Mouse (Mus musculus) retina, postnatal 1 day (tissue): ENCODE results near the gene Itga5.

Experiments used
- DNase-seq: peaks from one replicate; pipeline ENCODE4 v3.0.0-alpha.2; 2012

Gene Itga5

DNA sequence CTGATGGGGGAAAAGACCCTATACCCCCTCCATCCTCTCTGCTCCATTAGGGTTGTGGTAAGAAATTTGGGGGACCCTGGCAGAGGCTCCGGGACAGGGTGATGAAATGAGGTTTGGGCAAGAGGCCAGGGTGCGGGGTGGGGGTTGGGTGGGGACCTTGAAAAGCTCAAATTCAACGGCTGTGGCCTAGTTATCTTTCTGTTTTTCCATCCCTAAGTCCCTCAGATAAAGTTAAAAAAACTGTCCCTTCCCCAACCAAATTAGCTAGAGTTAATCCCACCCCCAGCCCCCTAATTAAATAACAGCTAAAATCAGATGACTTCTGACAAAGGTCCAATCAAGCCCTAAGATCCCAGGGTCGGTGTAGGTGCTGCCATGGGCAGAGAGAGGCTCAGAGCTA, 1.8 kb downstream of the Itga5 start:
- no peak for DNase-seq

DNA sequence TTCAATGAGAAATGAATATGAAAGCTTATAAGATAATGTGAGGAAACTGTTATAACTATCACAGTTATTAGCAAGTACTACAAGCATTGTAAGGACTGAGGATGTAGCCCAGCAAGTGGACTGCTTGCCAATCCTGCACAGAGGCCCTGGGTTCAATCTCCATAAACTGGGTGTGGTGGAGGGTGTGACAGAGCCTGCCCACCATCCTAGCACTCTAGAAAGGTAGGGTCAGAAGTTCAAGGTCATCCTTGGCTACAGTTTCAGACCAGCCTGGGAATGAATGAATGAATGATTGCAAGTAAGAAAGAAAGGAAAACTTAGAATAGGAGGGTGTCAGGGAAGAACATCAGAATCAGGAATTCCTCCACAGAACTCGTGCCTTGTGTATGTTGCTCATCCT, 2.8 kb downstream of the Itga5 start:
- DNase-seq = no peak

DNA sequence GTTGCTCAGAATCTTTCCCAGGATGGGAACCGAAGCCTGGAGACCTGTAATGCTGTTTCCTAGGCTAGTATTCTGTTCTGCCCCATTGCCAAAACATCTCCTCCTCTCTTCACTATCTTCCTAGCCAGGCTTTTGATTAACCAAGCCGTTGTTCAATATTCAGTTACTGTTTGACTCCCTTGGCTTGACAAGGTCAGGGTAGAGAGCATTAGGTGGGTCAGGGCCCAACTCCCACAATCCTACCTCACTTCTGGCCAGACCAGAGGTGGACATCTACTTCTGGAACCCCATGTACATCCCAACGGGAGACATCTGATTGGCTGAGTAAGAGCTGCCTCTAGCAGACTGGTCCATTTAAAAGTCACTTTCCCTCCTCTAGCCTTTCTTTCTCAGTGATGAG, 3.6 kb downstream of the Itga5 start:
- DNase-seq = no peak

DNA sequence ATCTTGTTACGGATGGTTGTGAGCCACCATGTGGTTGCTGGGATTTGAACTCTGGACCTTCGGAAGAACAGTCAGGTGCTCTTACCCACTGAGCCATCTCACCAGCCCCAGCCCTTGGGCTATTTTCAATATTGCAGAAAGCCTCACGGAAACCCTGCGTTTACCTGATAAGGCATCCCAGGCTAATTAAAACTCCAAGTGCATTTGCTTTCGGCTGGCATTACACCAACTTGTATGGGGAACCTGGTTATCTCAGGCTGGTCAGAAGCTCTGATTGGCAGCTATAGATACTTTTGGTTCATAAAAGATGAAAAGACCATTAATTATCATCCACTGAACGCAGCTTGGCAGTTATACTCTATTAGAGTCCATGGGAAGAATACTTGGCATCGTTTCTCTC, 4.2 kb downstream of the Itga5 start:
- no peak for DNase-seq

DNA sequence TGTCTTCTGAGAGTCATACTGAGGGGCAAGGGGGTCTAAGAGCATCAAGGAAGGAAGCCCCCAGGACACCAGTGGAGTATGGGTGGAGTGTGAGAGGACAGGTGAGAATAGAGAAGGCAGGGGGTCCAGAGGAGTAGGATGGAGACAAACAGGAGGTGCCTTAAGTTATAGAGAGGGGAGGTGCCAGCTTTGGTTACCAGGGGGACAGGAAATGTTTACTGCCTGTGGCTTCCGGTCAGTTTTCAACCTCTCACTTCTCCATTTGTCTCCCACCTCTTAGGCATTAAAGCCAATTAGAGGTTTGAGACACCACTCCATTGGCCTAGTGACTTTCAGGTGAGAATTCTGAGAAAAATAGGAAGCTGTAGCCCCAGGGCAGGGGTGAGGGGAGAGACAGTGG, 5.3 kb downstream of the Itga5 start:
- DNase-seq = no peak

DNA sequence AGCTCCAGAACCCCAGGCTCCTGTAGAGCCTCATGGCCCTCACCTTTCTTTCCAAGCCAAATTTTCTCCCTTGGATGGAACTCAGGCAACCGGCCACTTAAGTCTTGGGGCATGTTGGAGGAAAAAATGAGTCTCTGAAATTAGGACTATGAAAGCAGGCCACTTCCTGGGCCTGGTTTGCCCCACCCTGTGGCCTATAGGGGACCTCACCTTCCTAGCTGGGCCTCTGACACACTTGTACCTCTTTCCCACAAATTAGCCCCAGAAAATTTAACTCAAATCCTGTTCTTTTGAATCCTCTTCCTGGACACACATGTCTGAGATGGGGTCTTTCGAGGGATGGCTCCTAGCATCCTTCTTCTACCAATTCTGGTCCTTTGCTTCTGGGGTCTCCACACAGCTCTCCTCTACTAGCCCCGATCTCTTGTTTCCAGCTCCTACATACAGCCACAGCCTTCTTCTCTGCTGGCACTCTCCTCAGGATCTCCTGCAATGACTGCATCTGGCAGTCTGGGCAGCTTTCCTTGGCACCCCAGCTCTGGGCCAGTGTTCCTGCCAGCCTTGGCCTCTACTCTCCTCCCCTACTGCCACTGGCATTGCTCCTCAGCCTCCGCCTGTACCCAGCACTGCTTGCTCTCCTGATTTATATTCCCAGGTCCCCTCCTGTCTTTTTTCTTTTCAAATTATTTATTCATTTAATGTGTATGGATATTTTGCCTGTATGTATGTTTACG, 6.5 kb downstream of the Itga5 start:
- no peak for DNase-seq

DNA sequence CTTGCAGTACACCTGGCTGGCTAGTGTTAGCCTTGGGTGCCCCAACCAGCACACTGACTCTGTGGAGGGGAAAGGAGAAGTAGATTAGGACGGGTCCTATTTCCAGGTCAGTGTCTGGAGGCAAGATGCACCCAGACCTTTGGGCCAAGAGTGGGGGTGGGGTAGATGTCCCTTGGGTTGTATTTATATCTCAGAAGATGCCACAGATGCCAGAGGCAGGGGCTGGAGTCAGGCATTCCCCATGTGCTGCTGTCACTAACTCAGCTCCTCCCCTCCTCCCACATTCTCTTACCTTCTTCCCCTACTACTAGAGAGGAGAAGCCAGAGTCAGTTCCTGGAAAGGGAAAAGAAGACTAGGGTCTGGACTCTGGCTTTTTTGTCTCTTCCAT, 7.4 kb downstream of the Itga5 start:
- no peak for DNase-seq

DNA sequence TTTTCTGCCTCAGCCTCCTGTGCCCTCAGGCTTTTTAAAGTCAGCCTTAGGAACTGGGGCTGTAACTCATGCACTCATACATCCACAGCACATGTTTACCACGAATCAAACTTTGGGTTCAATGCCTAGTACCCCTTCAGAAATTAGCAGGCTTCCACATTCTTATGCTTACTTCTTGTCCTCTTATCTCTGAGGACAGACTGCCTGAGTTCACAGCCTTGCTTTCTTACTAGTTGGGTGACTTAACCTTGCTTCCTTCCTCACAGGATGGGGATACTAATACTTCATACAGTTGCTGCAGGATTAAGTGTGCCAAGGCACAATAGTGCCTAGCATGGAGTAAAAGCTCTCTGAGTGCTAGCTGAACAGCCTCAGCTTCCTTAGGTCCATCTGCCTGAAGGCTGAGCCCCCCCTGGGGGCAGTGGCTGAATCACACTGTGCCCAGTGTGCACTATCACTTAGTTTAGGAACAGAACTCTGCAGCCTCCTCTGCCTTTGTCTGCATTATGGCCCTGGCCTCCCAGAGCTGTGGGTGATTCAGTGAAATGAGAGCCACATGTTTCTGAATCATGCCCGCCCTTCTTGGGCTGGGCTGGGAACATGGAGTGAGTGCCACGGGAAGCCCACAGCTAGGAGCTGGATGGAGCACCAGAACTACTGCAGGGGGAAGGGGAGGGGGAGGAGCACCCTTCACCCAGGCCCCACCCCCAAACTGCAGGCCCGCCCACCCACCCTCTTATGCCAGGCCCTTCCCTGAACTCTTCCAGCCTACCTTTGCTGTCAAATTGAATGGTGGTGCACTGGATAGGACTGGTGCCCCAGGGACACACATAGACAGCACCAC, 8.1 kb downstream of the Itga5 start:
- no peak for DNase-seq

DNA sequence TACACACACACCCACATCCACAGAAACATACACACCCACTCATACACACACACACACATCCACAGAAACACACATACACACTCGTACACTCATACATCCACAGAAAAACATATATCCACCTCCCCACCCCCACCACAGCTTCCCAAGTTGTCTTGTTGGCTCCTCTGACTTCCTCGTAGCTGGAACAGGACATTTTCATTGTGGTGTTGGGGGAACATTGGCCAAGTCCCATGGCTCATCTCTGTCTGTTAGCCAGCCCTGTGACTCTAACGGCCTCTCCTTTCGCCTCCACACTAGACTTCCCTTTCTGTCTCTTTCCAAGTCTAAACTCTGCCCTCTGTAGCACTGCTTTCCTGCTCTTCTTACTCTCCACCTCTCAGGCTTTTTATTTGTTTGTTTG, 8.7 kb downstream of the Itga5 start:
- no peak for DNase-seq

DNA sequence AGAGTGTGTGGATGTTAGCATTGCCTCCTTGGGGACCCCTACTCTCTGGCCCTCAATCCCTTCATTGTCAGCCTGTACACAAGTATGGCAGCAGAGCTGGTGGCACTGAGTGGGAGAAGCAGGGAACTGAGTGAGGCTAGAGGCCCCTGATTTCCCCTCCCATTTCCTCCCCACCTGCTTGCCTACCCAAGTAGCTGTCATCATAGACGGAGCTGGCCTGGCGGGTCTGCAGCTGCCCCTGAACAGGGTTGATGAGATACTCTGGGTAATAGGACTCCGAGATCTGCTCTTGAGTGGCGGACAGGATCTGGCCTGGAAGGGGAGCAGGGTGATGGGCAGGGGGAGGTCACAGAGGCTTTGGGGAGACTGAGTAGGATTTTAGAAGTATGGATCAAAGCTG, 10.4 kb downstream of the Itga5 start:
- no peak for DNase-seq

DNA sequence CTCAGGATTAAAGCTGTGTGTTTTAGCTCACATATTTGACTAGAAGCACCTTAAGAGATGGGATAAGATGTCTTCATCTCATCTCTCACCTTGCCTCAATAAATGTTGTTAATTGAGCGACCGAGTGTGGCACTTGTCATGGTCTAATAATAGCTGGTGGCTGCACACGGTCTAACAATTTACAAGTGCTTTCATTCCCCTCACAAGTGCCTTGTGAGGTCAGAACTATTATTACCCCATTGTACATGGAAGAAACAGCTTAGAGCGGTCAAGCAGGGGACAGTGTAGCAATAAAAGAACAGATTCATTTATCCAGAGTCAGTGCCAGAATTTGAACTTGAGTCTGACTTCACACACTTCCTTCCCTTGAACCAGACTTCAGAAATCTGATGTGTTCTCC, 11.1 kb downstream of the Itga5 start:
- DNase-seq = no peak

DNA sequence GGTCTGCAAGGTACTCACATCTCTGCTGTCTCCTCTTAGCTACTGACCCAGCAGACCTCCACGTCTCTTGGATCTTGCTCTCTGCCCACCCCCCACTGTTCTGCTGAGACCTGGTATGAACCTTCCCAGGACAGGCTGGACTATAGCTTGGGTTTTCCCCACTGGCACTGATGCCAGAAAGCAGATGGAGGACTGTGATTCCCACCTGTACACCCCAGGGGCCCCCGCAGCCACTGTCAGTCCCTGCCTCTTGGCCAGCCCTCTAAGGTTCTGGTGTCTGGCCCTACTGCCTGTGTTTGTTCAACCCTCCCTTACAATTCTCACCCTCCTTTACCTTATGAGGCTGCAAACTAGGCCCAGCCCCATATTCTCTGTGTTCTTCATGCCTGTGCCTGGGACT, 11.9 kb downstream of the Itga5 start:
- no peak for DNase-seq

DNA sequence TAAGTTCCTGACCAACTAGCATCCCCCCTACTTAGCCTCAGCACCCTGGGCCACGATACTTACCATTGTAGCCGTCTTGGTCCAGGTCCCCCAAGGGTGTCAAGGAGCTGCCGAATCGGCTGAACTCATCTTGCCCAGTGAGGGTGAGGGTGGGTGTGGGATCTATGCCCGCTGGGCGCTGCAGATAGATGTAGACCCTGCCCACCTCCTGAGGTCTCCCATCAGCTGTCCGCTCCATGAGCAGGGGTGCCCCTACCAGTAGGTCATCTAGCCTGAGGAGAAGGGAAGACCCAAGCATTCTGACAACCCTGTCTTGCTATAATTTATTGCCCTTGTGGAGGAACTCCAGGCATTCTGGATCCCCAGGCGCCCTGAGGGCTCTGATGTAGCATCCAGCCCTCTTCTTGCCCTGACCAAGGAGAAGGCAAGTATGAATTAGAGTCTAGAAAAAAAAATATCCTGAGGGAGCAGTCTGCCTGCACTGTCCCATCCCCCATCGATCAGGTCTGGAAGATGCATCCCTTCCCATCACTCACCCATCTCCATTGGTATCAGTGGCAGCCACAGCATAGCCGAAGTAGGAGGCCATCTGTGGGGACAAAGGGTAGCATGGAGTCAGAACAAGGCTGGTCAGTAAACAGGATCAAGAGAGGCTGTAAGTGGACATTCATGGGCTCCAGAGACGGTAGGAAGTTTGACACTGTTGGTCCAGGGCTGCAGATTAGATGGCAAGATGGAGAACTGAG, 12.9 kb downstream of the Itga5 start:
- DNase-seq = no peak

DNA sequence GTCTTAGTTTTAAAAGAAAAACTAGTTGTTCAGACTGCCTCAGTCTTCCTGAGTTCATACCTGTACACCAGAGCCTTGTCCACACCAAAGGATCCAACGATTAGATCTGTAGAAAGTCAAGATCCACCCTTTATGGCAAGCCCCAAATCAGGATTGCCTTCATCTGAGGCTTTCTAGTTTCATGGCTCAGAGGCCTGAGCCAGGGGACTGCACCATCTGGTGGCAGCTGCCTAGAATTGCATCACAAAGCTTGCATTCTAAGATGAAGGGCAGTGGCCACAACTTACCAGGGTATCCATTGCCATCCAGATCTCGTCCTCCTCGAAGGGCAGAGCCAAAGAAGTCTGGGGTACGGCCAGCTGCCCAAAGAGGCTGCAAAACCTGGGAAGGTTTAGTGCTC, 13.7 kb downstream of the Itga5 start:
- peak; percentile 79 for DNase-seq

DNA sequence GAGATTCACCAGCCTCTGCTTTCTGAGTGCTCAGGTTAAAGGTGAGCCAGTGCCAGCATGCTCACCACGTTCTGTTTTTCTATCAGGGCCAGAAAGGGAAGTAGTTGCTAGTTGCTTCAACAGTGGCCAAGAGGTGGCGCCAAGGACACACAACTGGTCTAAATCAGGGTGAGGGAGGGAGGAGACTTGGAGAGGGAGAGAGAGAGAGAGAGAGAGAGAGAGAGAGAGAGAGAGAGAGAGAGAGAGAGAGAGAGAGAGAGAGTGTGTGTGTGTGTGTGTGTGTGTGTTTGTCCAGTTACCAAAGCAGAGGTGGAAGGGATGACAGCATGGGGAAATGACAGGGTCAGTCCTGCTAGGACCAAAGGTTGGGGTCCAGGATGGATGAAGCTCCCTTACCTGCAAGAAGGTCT, 19.3 kb downstream of the Itga5 start:
- peak; percentile 90 for DNase-seq

DNA sequence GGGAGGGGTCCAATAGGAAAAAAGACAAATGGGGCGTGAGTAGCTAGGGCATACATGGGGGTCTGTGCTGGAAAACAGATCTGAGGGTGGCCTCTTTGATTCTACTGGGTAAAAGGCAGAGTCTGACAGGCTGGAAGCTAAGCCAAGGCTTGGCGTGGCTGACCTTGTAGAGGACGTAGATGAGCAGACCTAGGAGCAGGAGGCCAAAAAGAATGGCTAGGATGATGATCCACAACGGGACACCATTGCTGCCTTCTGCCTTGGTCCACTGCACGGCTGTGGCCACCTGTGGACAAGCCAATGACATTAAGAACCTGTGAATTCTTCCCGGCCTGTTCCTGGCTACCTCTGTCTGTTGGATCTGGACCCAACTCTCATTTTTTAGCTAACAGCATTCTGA, 20.8 kb downstream of the Itga5 start:
- DNase-seq = no peak

DNA sequence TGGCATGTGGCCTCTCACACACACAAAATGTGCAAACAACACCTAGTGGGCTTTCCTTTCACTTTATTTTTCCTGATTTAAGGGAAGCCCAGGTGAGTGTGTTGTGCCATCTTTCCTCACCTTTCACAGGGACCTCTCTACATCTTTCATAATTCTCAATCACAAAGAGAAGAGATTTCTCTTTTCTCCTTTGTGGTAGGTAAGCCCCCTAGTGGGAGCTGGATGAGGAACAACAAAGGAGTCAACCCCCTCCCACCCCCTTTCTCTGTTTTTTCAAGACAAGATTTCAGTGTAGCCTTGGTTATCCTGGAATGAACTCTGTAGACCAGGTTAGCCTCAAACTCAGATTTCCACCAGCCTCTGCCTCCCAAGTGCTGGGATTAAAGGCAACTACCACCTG, 23.0 kb downstream of the Itga5 start:
- DNase-seq = no peak

DNA sequence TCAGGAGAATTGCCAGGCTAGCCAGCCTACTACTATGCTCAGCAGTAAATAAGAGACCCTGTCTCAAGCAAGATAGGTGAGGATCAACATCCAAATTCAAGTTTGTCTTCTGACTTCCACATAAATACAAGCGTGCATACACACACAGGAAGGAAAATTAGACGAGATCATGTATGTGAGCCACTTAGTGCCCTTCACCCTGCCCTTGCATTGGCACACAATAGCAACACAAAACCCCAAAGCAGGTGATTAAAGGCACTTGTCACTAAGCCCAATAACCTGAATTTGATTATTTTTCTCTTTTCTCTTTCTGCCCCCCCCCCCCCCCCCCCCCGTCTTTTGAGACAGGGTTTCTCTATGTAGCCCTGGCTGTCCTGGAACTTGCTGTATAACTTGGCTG, 23.6 kb downstream of the Itga5 start:
- DNase-seq = no peak

DNA sequence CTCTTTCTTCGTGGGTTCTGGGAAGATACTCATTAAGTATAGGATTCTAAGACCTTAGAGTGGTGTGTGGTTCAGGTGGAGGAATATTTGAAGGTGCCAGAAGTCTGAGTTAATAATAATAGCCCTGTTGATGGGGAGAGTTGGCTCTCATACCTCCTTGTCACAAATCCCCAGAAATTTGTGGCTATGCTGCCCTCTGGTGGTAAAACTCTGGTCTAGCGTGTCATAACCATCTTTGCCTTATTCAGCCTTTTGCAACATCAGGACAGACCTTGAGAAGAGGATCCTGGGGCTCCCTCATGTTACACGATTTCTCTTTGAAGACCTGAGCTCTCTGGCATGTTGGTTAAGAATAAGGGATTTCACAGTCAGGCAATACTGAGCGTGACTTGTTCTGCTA, 24.1 kb downstream of the Itga5 start:
- DNase-seq = peak; percentile 93

DNA sequence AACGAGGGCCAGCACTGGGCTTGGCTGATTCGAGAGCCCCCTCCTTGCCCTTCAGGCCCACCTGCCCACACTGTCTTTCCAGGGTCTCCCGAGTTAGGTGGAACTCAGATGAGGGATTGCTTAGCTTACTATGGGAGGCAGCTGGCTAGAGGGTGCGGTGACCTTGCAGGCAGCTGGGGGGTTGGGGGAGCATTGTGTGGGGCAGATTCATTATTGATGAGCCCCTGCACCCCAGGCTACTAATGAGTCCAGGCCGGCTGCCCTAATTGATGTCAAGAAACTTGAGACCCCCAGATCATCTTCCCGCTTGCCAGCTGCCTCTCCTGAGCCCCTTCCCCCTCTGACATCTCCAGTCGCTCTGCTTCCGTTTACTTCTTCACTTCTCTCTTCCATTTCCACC, 25.0 kb downstream of the Itga5 start:
- DNase-seq = peak; percentile 23

DNA sequence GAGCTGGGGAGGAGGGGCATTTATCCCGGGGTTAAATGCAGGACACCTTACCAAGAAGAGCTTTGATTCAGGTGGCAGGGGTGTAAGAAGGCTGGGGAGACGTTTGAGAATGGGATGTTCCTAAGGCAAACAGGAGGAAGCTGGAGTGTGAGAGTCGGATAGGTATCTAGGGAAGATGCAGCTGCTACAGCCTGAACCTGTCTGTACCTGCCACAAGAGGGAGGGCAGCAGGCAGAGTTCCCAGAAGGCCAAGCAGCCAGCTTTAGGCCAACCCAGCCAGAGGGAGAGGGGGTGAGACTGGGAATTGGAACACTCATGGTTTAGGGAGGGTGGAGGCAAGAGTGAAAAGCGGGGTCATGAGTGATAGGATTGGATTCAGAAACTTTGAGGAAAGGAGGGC, 25.8 kb downstream of the Itga5 start:
- peak; percentile 59 for DNase-seq

DNA sequence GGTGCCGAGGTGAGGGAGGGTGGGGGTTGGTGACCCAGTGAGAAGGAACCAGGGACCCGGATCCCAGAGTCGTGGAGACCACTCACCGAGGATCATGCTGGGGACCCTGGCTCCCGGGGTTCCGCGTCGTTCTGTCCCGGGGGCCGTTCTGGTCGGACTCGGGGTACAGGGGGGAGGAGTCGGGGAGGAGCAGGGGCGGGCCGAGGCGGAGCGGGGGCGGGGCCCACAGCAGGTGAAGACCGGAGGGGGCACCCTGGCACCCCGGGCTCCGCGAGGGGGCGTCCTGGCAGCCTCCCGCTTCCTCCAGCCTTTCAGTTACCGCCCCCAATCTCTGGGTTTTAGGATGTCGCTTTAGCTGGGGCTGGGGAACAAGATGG, 26.6 kb downstream of the Itga5 start, which contains the start of gene Zfp385a:
TSS of gene Zfp385a (minus strand) at position 133 of the 377 bp plus-strand sequence.
- DNase-seq = peak; percentile 76

DNA sequence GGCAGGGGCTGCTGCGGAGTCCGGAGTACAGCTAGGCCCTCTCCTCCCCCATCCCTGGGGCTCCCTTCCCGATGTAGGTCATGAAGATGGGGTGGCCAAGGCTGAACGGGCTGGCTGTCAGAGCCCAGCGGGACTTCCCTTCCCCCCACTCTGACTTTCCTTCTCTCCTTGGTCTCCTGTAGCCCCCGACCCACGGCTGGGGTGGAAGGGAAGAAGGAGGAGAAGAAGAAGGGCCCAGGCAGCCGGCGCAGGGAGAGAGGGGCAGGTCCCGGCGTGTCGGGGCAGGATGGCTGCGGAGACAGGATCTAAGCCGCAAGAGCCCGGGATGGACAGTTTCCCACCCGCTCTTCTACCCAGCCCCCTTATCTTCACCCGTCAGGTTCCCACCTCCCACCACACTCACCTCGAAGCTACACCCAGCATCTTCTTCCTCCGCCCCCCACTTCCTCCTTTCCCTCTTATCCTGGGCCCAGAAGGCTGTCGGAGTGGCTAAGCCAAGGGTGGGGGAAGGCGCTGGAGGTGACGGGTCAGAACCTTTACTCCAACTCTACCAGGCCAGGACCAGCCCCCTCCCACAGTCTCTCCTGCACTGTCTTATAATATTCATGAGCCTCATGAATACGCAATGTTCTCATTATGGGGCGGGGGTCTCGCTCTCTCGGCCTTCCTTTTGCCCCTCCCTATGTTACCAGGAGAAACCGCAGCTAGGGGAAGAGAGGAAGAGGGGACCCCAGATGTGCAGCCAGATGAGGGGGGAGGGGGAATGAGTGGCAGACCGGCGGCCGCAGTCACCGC, 27.2 kb downstream of the Itga5 start:
- DNase-seq = peak; percentile 70
